Mouse (Mus musculus) heart, embryonic 14.5 days (tissue): ENCODE results near the gene Larp7. TPM values are rescaled to one million over a fixed set of nuclear protein-coding genes. Genes with fewer than 3 reads are reported as not detected.

Experiments used
- ATAC-seq: fragments of 200-750 bp; cut with Nextera tagmentation; 2 replicates; pipeline ENCODE4 v1.8.0; 2017; ENCODE audit warnings: low read depth, moderate TSS enrichment; ENCODE audit not compliant: insufficient number of reproducible peaks, insufficient read depth, low FRiP score
- H3K27ac ChIP-seq, 2 experiments: fragments of 200-500 bp in 1 of 2; fragments of 300-500 bp in 1 of 2; sonication (generic) in 1 of 2; replicated peaks in 1 of 2; 2 replicates each; pipeline ENCODE4 v1.5.1; 2012 to 2014; ENCODE audit warnings: low read depth in 2 of 2, low read length in 2 of 2, control low read depth in 1 of 2, mild to moderate bottlenecking in 1 of 2, mixed read lengths in 1 of 2; ENCODE audit not compliant: control insufficient read depth in 1 of 2, insufficient read depth in 1 of 2
- H3K27me3 ChIP-seq: fragments of 300-500 bp; sonication (generic); 2 replicates; pipeline ENCODE4 v1.6.1; 2014; ENCODE audit warnings: mild to moderate bottlenecking, low read length, control low read depth; ENCODE audit not compliant: control insufficient read depth, insufficient read depth
- H3K36me3 ChIP-seq: fragments of 300-500 bp; sonication (generic); 2 replicates; pipeline ENCODE4 v1.6.1; 2014; ENCODE audit warnings: mild to moderate bottlenecking, control low read depth, low read length, mixed read lengths; ENCODE audit not compliant: control insufficient read depth, insufficient read depth
- H3K4me1 ChIP-seq, 2 experiments: fragments of 200-500 bp in 1 of 2; fragments of 300-500 bp in 1 of 2; sonication (generic) in 1 of 2; 2 replicates each; pipeline ENCODE4 v1.6.1; 2012 to 2014; ENCODE audit warnings: low read length in 2 of 2, control low read depth in 1 of 2, mixed read lengths in 1 of 2; ENCODE audit not compliant: control insufficient read depth in 2 of 2, insufficient read depth in 2 of 2
- H3K4me2 ChIP-seq: fragments of 300-500 bp; sonication (generic); 2 replicates; pipeline ENCODE4 v1.6.1; 2014; ENCODE audit warnings: mild to moderate bottlenecking, low read length
- H3K4me3 ChIP-seq, 2 experiments: fragments of 200-500 bp in 1 of 2; fragments of 300-500 bp in 1 of 2; sonication (generic) in 1 of 2; 2 replicates each; pipeline ENCODE4 v1.5.1; 2012 to 2014; ENCODE audit warnings: low read length in 2 of 2, mild to moderate bottlenecking in 2 of 2, control low read depth in 1 of 2, low read depth in 1 of 2, moderate library complexity in 1 of 2; ENCODE audit not compliant: control insufficient read depth in 1 of 2, insufficient read depth in 1 of 2
- H3K9ac ChIP-seq: fragments of 300-500 bp; sonication (generic); 2 replicates; pipeline ENCODE4 v1.6.1; 2014; ENCODE audit warnings: mild to moderate bottlenecking, low read length
- H3K9me3 ChIP-seq: fragments of 300-500 bp; sonication (generic); 2 replicates; pipeline ENCODE4 v1.6.1; 2016; ENCODE audit warnings: low read length, control low read depth; ENCODE audit not compliant: control insufficient read depth
- WGBS: fragments of 180-500 bp; shearing (Covaris S2); extraction: QIAGEN DNeasy Blood & Tissue Kit; methylation state at CpG from one replicate; pipeline ENCODE4 v1.1.7; 2014; 5-methylcytosine and 5-hydroxymethylcytosine counted together
- polyA plus RNA-seq: library from polyadenylated mRNA; unstranded; fragments of >200 nt; fragmentation: Nextera tagmentation; extraction: Ambion mirVana; gene quantifications from 2 replicates; pipeline ENCODE4 v1.2.1, GENCODE M21; 2014

The Larp7 gene
- polyA plus RNA-seq, 1 experiment from 2014 or later: 58.2 TPM

- Histone ChIP-seq H3K27me3 (no peaks in the 10 kb centered on the region), H3K4me3 (peak overlapping the region; percentile 66 to 76), H3K36me3 (peaks cover 26% of the 10 kb centered on the region), H3K4me2 (peak overlapping the region; percentile 73), H3K4me1 (peaks cover 0 to 9% of the 10 kb centered on the region in 2 experiments; a peak in 2 of 4 replicates), H3K9ac (peak overlapping the region; percentile 80), H3K9me3 (no peaks in the 10 kb centered on the region), H3K27ac (peak overlapping the region; percentile 43 to 44; a peak in 3 of 4 replicates)
- WGBS: 0% methylated on average over 4 of the region's 4 CpGs
- ATAC-seq: no peak
These were observed 533 bp upstream of the Larp7 start for GRCm38 (mm10) chr3:127553720-127554043.

- Histone ChIP-seq H3K27me3 (no peaks in the 10 kb centered on the region), H3K36me3 (peaks cover 21% of the 10 kb centered on the region), H3K9me3 (no peaks in the 10 kb centered on the region), H3K4me3 (peak overlapping the region; percentile 66 to 76), H3K4me1 (peaks cover 0 to 9% of the 10 kb centered on the region in 2 experiments; a peak in 2 of 4 replicates), H3K9ac (peak overlapping the region; percentile 81), H3K4me2 (peak overlapping the region; percentile 65), H3K27ac (peak overlapping the region; percentile 73 to 96)
- ATAC-seq: no peak
- WGBS: 8% methylated on average over 10 of the region's 13 CpGs
These were observed 646 bp downstream of the Larp7 start for GRCm38 (mm10) chr3:127552434-127552972.

DNA sequence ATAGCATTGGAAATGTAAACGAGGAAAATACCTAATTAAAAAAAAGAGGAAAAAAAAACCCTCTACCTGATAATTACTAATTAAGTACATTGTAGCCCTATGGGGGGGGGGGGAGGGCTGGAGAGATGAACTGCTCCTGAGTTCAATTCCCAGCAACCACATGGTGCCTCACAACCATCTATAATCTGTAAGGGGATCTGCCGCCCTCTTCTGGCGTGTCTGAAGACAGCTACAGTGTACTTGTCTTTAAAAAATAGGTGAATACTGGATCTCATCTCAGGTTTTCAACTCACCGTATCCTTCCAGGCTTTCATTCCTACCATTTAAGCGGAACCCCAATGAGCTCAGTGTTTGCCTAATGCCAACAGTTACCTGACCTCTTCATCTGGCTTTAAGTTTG lies 5.3 kb downstream of the Larp7 start:
- H3K4me2 ChIP-seq: no peak overlapping the region
- H3K27ac ChIP-seq: no peak overlapping the region
- 44% methylated on average over 5 of the region's 5 CpGs for WGBS
- H3K4me1 ChIP-seq: peaks cover 0 to 4% of the 10 kb centered on the region in 2 experiments; a peak in 1 of 4 replicates
- no peak overlapping the region for H3K9ac ChIP-seq
- H3K36me3 ChIP-seq: peaks cover 44% of the 10 kb centered on the region
- H3K4me3 ChIP-seq: no peak overlapping the region
- no peaks in the 10 kb centered on the region for H3K27me3 ChIP-seq
- no peak for ATAC-seq
- H3K9me3 ChIP-seq: no peaks in the 10 kb centered on the region

DNA sequence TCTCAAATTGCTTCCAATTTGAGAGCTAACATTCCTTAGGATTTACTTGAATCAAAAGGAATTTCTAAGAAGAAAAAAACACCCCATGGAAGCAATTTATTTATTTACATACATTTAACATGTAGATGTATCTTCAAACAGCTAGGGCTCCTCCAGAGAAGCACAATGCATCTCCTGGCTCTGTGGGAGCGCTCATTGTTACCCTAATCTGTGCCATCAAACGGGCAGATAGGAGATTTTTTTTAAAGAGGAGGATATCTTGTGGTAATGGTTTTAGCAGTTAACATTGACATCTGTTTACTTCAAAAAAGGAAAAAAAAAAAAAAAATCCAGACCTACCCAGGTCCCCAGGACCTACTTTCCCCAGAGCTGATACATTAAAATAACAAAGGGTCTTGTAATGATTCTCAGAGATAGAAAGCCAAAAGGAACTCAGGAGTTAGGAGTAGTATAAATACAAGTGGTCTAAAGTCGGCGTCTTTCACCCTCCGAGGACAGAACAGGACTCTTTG lies 8.5 kb downstream of the Larp7 start:
- H3K27me3 ChIP-seq: no peaks in the 10 kb centered on the region
- 34% methylated on average over 5 of the region's 5 CpGs for whole genome bisulfite sequencing
- peaks cover 72% of the 10 kb centered on the region for H3K36me3 ChIP-seq
- ATAC-seq: no peak
- no peaks in the 10 kb centered on the region for H3K4me1 ChIP-seq
- H3K4me3 ChIP-seq: no peak overlapping the region
- H3K9ac ChIP-seq: no peak overlapping the region
- no peak overlapping the region for H3K4me2 ChIP-seq
- H3K9me3 ChIP-seq: no peaks in the 10 kb centered on the region
- H3K27ac ChIP-seq: no peak overlapping the region

DNA sequence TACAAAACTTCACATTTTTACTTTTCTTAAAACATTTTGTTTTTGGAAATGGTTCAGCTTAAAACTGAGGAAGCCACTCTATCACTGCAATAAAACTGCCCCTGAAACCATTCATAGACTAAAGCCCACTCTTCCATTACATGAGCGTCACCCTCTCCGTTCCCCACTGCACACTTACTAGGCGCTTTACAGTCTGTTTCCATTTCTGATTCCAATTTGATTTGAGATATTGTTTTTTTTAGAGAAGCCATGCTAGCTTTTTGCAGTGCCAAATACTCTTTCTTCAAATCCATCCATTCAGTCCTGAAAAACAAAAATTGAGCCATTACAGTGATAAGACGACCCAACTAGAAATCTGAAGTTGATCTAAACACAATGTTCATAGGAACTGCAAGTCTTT lies 9.2 kb downstream of the Larp7 start:
- peaks cover 73% of the 10 kb centered on the region for H3K36me3 ChIP-seq
- 81% methylated on average over 4 of the region's 4 CpGs for WGBS
- no peaks in the 10 kb centered on the region for H3K27me3 ChIP-seq
- no peak for ATAC-seq
- H3K4me2 ChIP-seq: no peak overlapping the region
- H3K4me3 ChIP-seq: no peak overlapping the region
- H3K27ac ChIP-seq: no peak overlapping the region
- H3K9ac ChIP-seq: no peak overlapping the region
- H3K4me1 ChIP-seq: no peaks in the 10 kb centered on the region
- H3K9me3 ChIP-seq: no peaks in the 10 kb centered on the region

GRCm38 (mm10) chr3:127539193-127539592 lies 14.0 kb downstream of the Larp7 start:
- no peaks in the 10 kb centered on the region for H3K27me3 ChIP-seq
- H3K4me2 ChIP-seq: no peak overlapping the region
- H3K9me3 ChIP-seq: no peaks in the 10 kb centered on the region
- ATAC-seq: peak; percentile 66
- H3K27ac ChIP-seq: 0 out of 4 replicates have a peak overlapping the region, but pooled peaks of 1 of the 2 experiments have one; percentile 30
- no peaks in the 10 kb centered on the region for H3K4me1 ChIP-seq
- H3K36me3 ChIP-seq: peaks cover 71% of the 10 kb centered on the region
- H3K9ac ChIP-seq: no peak overlapping the region
- H3K4me3 ChIP-seq: no peak overlapping the region
- WGBS: 43% methylated on average over 6 of the region's 6 CpGs

GRCm38 (mm10) chr3:127530293-127530692 lies 22.9 kb downstream of the Larp7 start:
- H3K4me1 ChIP-seq: peaks cover 6 to 13% of the 10 kb centered on the region in 2 experiments; a peak in 3 of 4 replicates
- no peaks in the 10 kb centered on the region for H3K9me3 ChIP-seq
- no peak for ATAC-seq
- no peaks in the 10 kb centered on the region for H3K27me3 ChIP-seq
- no peaks in the 10 kb centered on the region for H3K36me3 ChIP-seq
- H3K4me3 ChIP-seq: no peak overlapping the region
- WGBS: 9% methylated on average over 4 of the region's 4 CpGs
- peak overlapping the region; percentile 14; the same call in 1 of the 2 replicates for H3K4me2 ChIP-seq
- no peak overlapping the region; the same call in 1 of the 2 replicates for H3K9ac ChIP-seq
- no peak overlapping the region for H3K27ac ChIP-seq

- Histone ChIP-seq H3K4me1 (peaks cover 6 to 13% of the 10 kb centered on the region in 2 experiments; a peak in 3 of 4 replicates), H3K27me3 (no peaks in the 10 kb centered on the region), H3K36me3 (no peaks in the 10 kb centered on the region), H3K27ac (no peak overlapping the region), H3K4me2 (no peak overlapping the region), H3K9me3 (no peaks in the 10 kb centered on the region), H3K9ac (no peak overlapping the region), H3K4me3 (no peak overlapping the region)
- ATAC-seq: no peak
- 77% methylated on average over 4 of the region's 4 CpGs for WGBS
These were observed 23.3 kb downstream of the Larp7 start for GRCm38 (mm10) chr3:127529824-127530223.
